Mouse (Mus musculus) neural tube, embryonic 12.5 days (tissue): ENCODE measurements around the gene Onecut1. TPM values are rescaled to one million over a fixed set of nuclear protein-coding genes. Genes with fewer than 3 reads are reported as not detected.

Experiments
- ATAC-seq: fragments of 200-750 bp; cut with Nextera tagmentation; 2 replicates; pipeline ENCODE4 v1.8.0; 2017; ENCODE audit warnings: low read depth, mild to moderate bottlenecking, moderate TSS enrichment, moderate library complexity; ENCODE audit not compliant: low FRiP score
- H3K27ac ChIP-seq: fragments of 300-500 bp; sonication (generic); 2 replicates; pipeline ENCODE4 v1.5.1; 2016
- H3K27me3 ChIP-seq: fragments of 300-500 bp; sonication (generic); replicated peaks from 2 replicates; pipeline ENCODE4 v1.6.1; 2016; ENCODE audit warnings: mild to moderate bottlenecking
- H3K36me3 ChIP-seq: fragments of 300-500 bp; sonication (generic); 2 replicates; pipeline ENCODE4 v1.6.1; 2016; ENCODE audit warnings: mild to moderate bottlenecking
- H3K4me1 ChIP-seq: fragments of 300-500 bp; sonication (generic); 2 replicates; pipeline ENCODE4 v1.6.1; 2016
- H3K4me2 ChIP-seq: fragments of 300-500 bp; sonication (generic); replicated peaks from 2 replicates; pipeline ENCODE4 v1.6.1; 2016; ENCODE audit warnings: mild to moderate bottlenecking
- H3K4me3 ChIP-seq: fragments of 300-500 bp; sonication (generic); 2 replicates; pipeline ENCODE4 v1.5.1; 2016
- H3K9ac ChIP-seq: fragments of 300-500 bp; sonication (generic); 2 replicates; pipeline ENCODE4 v1.6.1; 2016; ENCODE audit warnings: mild to moderate bottlenecking
- H3K9me3 ChIP-seq: fragments of 300-500 bp; sonication (generic); 2 replicates; pipeline ENCODE4 v1.6.1; 2016; ENCODE audit warnings: mild to moderate bottlenecking
- WGBS: fragments of 180-500 bp; shearing (Covaris S2); methylation state at CpG from one replicate; pipeline ENCODE4 v1.1.7; 2016; 5-methylcytosine and 5-hydroxymethylcytosine counted together
- polyA plus RNA-seq: library from polyadenylated mRNA; unstranded; fragments of >200 nt; fragmentation: Nextera tagmentation; extraction: Ambion mirVana; gene quantifications from 2 replicates; pipeline ENCODE4 v1.2.1, GENCODE M21; 2016

Gene Onecut1
- polyA plus RNA-seq, 1 experiment from 2014 or later, result 7.7 TPM

- no peaks in the 10 kb centered on the region for H3K9me3 ChIP-seq
- peaks cover 96% of the 10 kb centered on the region for H3K27me3 ChIP-seq
- no peaks in the 10 kb centered on the region for H3K36me3 ChIP-seq
- H3K4me1 ChIP-seq, result peaks cover 27% of the 10 kb centered on the region
- WGBS, result 1% methylated on average over 5 of the region's 5 CpGs
- H3K4me3 ChIP-seq, result no peak overlapping the region; the same call in 1 of the 2 replicates
- no peak for ATAC-seq
- no peak overlapping the region for H3K9ac ChIP-seq
- peak overlapping the region; percentile 30 for H3K4me2 ChIP-seq
- H3K27ac ChIP-seq, result no peak overlapping the region
These were observed 10.1 kb upstream of the Onecut1 start for GRCm38 (mm10) chr9:74851601-74852000.

DNA sequence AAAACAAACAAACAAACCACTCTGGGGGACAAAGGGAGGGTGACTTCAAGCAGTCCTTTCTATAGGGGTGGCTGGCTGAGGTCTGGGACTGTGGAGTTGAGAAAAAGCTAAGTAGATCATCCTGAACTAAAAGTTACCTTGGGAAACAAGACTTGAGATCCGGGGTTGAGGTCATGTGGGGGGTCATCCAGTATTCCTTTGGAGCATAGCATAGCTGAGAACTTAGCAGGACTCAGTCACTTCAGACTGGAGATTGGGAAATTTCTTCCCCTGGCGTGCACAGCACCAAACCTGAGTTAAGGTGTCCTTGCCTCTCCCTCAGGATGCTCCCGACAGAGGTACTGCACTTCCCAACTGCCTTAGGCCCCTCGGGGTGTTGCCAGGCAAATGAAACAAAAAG lies 9.4 kb upstream of the Onecut1 start:
- H3K36me3 ChIP-seq, result no peaks in the 10 kb centered on the region
- no peak for ATAC-seq
- H3K27ac ChIP-seq, result no peak overlapping the region
- H3K27me3 ChIP-seq, result peaks cover 96% of the 10 kb centered on the region
- 0% methylated on average over 4 of the region's 4 CpGs for WGBS
- H3K4me3 ChIP-seq, result no peak overlapping the region
- H3K9me3 ChIP-seq, result no peaks in the 10 kb centered on the region
- no peak overlapping the region for H3K9ac ChIP-seq
- no peak overlapping the region for H3K4me2 ChIP-seq
- peaks cover 23% of the 10 kb centered on the region for H3K4me1 ChIP-seq

- Histone ChIP-seq H3K36me3 (no peaks in the 10 kb centered on the region), H3K27me3 (peaks cover 96% of the 10 kb centered on the region), H3K9me3 (no peaks in the 10 kb centered on the region), H3K4me3 (no peak overlapping the region), H3K4me2 (0 out of 2 replicates have a peak overlapping the region, but pooled peaks have one; percentile 12), H3K27ac (no peak overlapping the region), H3K4me1 (peaks cover 20% of the 10 kb centered on the region), H3K9ac (no peak overlapping the region)
- under 1% methylated on average over 28 of the region's 28 CpGs for WGBS
- no peak for ATAC-seq
These were observed 8.3 kb upstream of the Onecut1 start for GRCm38 (mm10) chr9:74853191-74854072.

DNA sequence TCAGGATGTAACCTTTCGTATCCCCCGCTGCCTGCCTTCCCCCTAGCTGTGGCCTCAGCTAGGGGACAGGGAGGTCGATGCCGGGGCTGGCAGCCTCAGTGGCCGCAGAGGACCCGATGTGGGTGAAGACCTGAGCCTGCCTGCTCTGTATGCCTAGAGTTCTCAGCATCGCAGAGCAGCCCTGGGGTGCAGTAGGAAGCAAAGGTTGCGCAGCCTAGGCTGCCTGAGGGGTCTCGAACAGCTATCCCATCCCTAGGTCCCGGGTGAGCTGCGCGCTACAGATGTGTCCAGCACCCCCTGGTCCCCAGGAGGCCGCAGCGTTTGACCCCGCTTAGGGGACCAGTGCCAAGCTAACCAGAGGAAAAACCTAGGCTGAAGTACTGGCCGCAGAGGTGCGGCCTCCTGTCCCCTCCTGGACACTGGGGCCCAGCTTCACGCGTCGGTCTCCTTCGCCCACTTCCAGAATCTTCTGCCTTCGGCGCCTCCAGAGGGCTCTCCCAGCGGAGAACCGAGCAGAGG lies 7.6 kb upstream of the Onecut1 start:
- H3K4me2 ChIP-seq, result 0 out of 2 replicates have a peak overlapping the region, but pooled peaks have one; percentile 12
- no peaks in the 10 kb centered on the region for H3K36me3 ChIP-seq
- no peak; the same call in 1 of the 2 replicates for ATAC-seq
- no peaks in the 10 kb centered on the region for H3K9me3 ChIP-seq
- no peak overlapping the region for H3K27ac ChIP-seq
- no peak overlapping the region for H3K4me3 ChIP-seq
- H3K9ac ChIP-seq, result no peak overlapping the region; the same call in 1 of the 2 replicates
- peaks cover 13% of the 10 kb centered on the region for H3K4me1 ChIP-seq
- peaks cover 96% of the 10 kb centered on the region for H3K27me3 ChIP-seq
- WGBS, result 1% methylated on average over 25 of the region's 25 CpGs

DNA sequence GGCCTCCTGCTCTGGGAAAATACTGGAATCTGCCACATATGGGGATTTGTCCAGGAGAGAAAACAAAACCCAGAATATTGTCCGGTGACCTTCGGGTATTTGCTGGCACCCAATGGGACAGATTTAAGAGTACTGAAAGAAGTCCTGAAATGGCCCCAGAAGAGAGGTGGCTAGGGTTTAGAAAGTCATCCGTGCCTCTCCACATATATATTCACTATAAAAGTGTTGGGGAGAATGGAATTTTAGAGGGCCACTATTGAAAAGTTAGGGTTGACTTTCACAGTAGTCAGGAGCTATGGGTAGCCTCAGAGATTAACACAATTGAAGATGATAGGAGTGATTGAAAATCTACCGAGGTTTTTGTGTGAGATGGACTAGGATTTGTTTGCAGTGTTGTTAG lies 6.3 kb upstream of the Onecut1 start:
- H3K9ac ChIP-seq, result no peak overlapping the region
- 0 out of 2 replicates have a peak, but pooled peaks cover 9% of the 10 kb centered on the region for H3K4me1 ChIP-seq
- H3K4me3 ChIP-seq, result no peak overlapping the region
- no peaks in the 10 kb centered on the region for H3K36me3 ChIP-seq
- H3K4me2 ChIP-seq, result no peak overlapping the region
- peaks cover 99% of the 10 kb centered on the region for H3K27me3 ChIP-seq
- no peaks in the 10 kb centered on the region for H3K9me3 ChIP-seq
- no peak for ATAC-seq
- WGBS, result 3% methylated on average over 4 of the region's 4 CpGs
- no peak overlapping the region for H3K27ac ChIP-seq

- no peak overlapping the region for H3K27ac ChIP-seq
- no peak overlapping the region for H3K9ac ChIP-seq
- no peaks in the 10 kb centered on the region for H3K36me3 ChIP-seq
- peaks cover 99% of the 10 kb centered on the region for H3K27me3 ChIP-seq
- H3K4me2 ChIP-seq, result no peak overlapping the region
- 1% methylated on average over 28 of the region's 28 CpGs for WGBS
- H3K4me3 ChIP-seq, result no peak overlapping the region
- no peak for ATAC-seq
- H3K4me1 ChIP-seq, result peaks cover 19% of the 10 kb centered on the region
- H3K9me3 ChIP-seq, result no peaks in the 10 kb centered on the region
These were observed 4.9 kb upstream of the Onecut1 start for GRCm38 (mm10) chr9:74856578-74857507.

- WGBS, result 1% methylated on average over 7 of the region's 7 CpGs
- Histone ChIP-seq H3K4me1 (peaks cover 23% of the 10 kb centered on the region), H3K27ac (no peak overlapping the region), H3K27me3 (peaks cover 98% of the 10 kb centered on the region), H3K36me3 (no peaks in the 10 kb centered on the region), H3K4me2 (no peak overlapping the region), H3K9ac (no peak overlapping the region), H3K4me3 (no peak overlapping the region), H3K9me3 (no peaks in the 10 kb centered on the region)
- ATAC-seq, result no peak
These were observed 4.2 kb upstream of the Onecut1 start for GRCm38 (mm10) chr9:74857508-74857840.

GRCm38 (mm10) chr9:74858111-74858510 lies 3.6 kb upstream of the Onecut1 start:
- Histone ChIP-seq H3K4me1 (peaks cover 30% of the 10 kb centered on the region), H3K9ac (no peak overlapping the region), H3K4me3 (no peak overlapping the region), H3K36me3 (no peaks in the 10 kb centered on the region), H3K27me3 (peaks cover 98% of the 10 kb centered on the region), H3K4me2 (no peak overlapping the region), H3K9me3 (no peaks in the 10 kb centered on the region), H3K27ac (no peak overlapping the region)
- WGBS, result 3% methylated on average over 5 of the region's 5 CpGs
- no peak for ATAC-seq

DNA sequence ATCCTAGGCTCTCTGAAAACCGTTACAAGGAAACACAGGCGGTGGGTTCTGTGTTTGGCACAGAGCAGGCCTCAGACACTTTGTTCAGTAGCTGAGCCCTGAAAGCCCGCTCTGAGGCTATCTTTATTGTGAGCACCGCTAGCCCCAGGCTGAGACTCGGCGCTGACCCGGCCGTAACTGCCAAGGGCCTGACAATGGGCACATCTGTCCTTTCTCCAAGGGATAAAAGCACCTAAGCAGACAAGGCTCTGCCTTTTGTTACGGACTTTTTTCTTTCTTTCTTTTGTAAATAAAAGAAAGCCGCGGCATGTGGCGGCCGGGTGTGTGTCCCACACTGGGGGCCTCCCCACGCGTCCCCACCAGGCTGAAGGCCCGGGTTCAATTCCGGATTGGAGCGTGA lies 1.3 kb upstream of the Onecut1 start:
- Histone ChIP-seq H3K27ac (no peak overlapping the region), H3K27me3 (peaks cover 98% of the 10 kb centered on the region), H3K36me3 (no peaks in the 10 kb centered on the region), H3K4me3 (no peak overlapping the region), H3K4me1 (peaks cover 29% of the 10 kb centered on the region), H3K9ac (no peak overlapping the region), H3K9me3 (no peaks in the 10 kb centered on the region), H3K4me2 (peak overlapping the region; percentile 89)
- ATAC-seq, result no peak
- WGBS, result 2% methylated on average over 18 of the region's 18 CpGs

GRCm38 (mm10) chr9:74862096-74862780 lies 517 bp downstream of the Onecut1 start:
- Histone ChIP-seq H3K9ac (peak overlapping the region; percentile 72), H3K4me1 (peaks cover 40% of the 10 kb centered on the region), H3K9me3 (no peaks in the 10 kb centered on the region), H3K4me2 (peak overlapping the region; percentile 89), H3K27me3 (peaks cover 98% of the 10 kb centered on the region), H3K27ac (peak overlapping the region; percentile 15; the same call in 1 of the 2 replicates), H3K36me3 (no peaks in the 10 kb centered on the region), H3K4me3 (peak overlapping the region; percentile 49)
- ATAC-seq, result 0 out of 2 replicates have a peak, but pooled peaks have one; percentile 1
- under 1% methylated on average over 48 of the region's 48 CpGs for WGBS

DNA sequence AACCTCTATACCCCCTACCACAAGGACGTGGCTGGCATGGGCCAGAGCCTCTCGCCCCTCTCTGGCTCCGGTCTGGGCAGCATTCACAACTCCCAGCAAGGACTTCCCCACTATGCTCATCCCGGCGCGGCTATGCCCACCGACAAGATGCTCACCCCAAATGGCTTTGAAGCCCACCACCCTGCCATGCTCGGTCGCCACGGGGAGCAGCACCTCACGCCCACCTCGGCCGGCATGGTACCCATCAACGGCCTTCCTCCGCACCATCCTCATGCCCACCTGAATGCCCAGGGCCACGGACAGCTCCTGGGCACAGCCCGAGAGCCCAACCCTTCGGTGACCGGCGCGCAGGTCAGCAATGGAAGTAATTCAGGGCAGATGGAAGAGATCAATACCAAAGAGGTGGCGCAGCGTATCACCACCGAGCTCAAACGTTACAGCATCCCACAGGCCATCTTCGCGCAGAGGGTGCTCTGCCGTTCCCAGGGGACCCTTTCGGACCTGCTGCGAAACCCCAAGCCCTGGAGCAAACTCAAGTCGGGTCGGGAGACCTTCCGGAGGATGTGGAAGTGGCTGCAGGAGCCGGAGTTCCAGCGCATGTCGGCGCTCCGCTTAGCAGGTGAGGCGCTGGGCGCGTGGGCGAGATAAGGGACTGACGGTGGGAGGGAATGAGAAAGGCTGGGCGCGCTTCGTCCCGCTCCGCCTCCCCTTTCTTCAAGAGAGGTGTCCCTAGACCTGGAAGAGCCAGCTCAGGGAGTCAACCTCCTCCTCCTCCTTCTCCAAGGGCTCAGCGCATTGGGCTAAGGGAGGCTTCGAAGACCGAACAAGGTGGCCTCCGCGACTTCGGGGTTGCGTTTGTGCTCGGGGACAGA lies 1.3 kb downstream of the Onecut1 start:
- ATAC-seq, result 0 out of 2 replicates have a peak, but pooled peaks have one; percentile 1
- 1% methylated on average over 56 of the region's 56 CpGs for WGBS
- peaks cover 41% of the 10 kb centered on the region for H3K4me1 ChIP-seq
- H3K4me2 ChIP-seq, result peak overlapping the region; percentile 89
- no peaks in the 10 kb centered on the region for H3K36me3 ChIP-seq
- peaks cover 98% of the 10 kb centered on the region for H3K27me3 ChIP-seq
- no peaks in the 10 kb centered on the region for H3K9me3 ChIP-seq
- H3K9ac ChIP-seq, result peak overlapping the region; percentile 72
- H3K27ac ChIP-seq, result peak overlapping the region; percentile 37; the same call in 1 of the 2 replicates
- peak overlapping the region; percentile 49 for H3K4me3 ChIP-seq
